Mouse (Mus musculus) embryonic facial prominence, embryonic 11.5 days (tissue): ENCODE data around the gene Dcpp2. TPM values are rescaled to one million over a fixed set of nuclear protein-coding genes. Genes with fewer than 3 reads are reported as not detected.
"Not testable (repeated sequence)": the region's sequence is repeated elsewhere in the genome, so short reads cannot be mapped to it uniquely, and the experiment has no call there.

Experiments used
- ATAC-seq: fragments of 200-750 bp; cut with Nextera tagmentation; replicated peaks from 2 replicates; pipeline ENCODE4 v1.8.0; 2017; ENCODE audit warnings: low read depth; ENCODE audit not compliant: insufficient number of reproducible peaks, low FRiP score, low TSS enrichment
- DNase-seq: peaks from one replicate; pipeline ENCODE4 v3.0.0-alpha.2; 2015; ENCODE audit warnings: low spot score
- H3K27ac ChIP-seq: fragments of 300-500 bp; sonication (generic); replicated peaks from 2 replicates; pipeline ENCODE4 v1.5.1; 2014; ENCODE audit warnings: mild to moderate bottlenecking, low read depth, low read length, control low read depth
- H3K27me3 ChIP-seq: fragments of 300-500 bp; sonication (generic); 2 replicates; pipeline ENCODE4 v1.6.1; 2014; ENCODE audit warnings: mild to moderate bottlenecking, low read length, moderate library complexity, mixed read lengths; ENCODE audit not compliant: control insufficient read depth, insufficient read depth
- H3K36me3 ChIP-seq: fragments of 300-500 bp; sonication (generic); replicated peaks from 2 replicates; pipeline ENCODE4 v1.6.1; 2014; ENCODE audit warnings: low read depth, mild to moderate bottlenecking, low read length, moderate library complexity, mixed read lengths; ENCODE audit not compliant: control insufficient read depth, insufficient read depth
- H3K4me1 ChIP-seq: fragments of 300-500 bp; sonication (generic); 2 replicates; pipeline ENCODE4 v1.6.1; 2014; ENCODE audit warnings: low read length, mixed read lengths; ENCODE audit not compliant: control insufficient read depth, insufficient read depth
- H3K4me2 ChIP-seq: fragments of 300-500 bp; sonication (generic); 2 replicates; pipeline ENCODE4 v1.6.1; 2014; ENCODE audit warnings: low read depth, mild to moderate bottlenecking, control low read depth, low read length, moderate library complexity
- H3K4me3 ChIP-seq: fragments of 300-500 bp; sonication (generic); 2 replicates; pipeline ENCODE4 v1.5.1; 2014; ENCODE audit warnings: low read depth, low read length, control low read depth
- H3K9ac ChIP-seq: fragments of 300-500 bp; sonication (generic); replicated peaks from 2 replicates; pipeline ENCODE4 v1.6.1; 2014; ENCODE audit warnings: mild to moderate bottlenecking, control low read depth, low read length
- H3K9me3 ChIP-seq: fragments of 300-500 bp; sonication (generic); replicated peaks from 2 replicates; pipeline ENCODE4 v1.6.1; 2016; ENCODE audit warnings: mild to moderate bottlenecking, low read length, inconsistent platforms, mixed read lengths; ENCODE audit not compliant: control insufficient read depth
- WGBS: fragments of 180-500 bp; shearing (Covaris S2); extraction: QIAGEN DNeasy Blood & Tissue Kit; methylation state at CpG from one replicate; pipeline ENCODE4 v1.1.7; 2014; 5-methylcytosine and 5-hydroxymethylcytosine counted together
- polyA plus RNA-seq: library from polyadenylated mRNA; unstranded; fragments of >200 nt; fragmentation: Nextera tagmentation; extraction: Ambion mirVana; gene quantifications from 2 replicates; pipeline ENCODE4 v1.2.1, GENCODE M21; 2014

The Dcpp2 gene
- polyA plus RNA-seq, 1 experiment from 2014 or later: not detected

DNA sequence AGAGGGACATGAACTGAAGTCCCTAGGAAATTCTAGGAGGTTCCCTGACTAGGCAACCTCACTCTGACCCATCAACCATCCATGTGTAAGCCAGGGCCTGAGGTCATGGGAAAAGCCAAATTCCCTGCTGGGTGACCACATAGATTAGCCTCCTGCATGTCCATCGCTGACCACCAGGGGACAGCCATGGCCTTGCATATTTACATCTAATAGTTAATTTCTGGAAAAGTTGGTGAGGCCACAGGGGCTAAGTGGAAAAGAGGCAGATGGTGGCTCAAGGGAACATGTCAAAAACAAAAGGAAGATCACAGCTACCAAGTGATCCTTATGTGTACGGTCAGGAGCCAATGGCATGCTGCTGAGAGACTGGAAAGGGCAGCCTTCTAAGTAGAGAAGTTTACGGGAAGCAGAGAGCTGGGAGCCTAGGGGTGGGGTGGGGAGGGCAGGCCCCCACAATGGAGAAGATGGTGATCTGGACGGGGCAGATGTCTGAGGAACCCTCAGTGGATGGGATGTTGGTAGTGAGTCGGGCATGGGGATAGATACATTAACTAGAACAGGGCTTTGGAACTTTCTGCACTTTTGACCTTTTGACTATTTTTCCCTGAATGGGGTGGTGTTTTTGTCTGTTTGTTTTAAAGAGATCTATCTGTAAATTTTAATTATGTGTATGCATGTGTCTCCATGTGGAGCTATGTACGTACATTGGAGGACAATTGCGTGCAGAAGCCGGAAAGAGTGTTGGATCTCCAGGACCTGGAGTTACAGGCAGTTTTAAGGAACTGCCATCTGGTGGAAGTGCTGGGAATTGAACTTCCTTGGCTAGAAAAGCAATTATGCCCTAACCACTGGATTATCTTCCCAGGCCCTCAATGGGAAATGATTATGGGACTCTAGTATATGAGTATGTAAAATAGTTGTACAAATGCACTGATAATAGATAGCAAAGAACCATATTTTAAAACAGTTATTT, 6.5 kb upstream of the Dcpp2 start:
- no peak overlapping the region for H3K4me2 ChIP-seq
- H3K9ac ChIP-seq: no peak overlapping the region
- H3K27me3 ChIP-seq: no peaks in the 10 kb centered on the region
- DNase-seq (peak; percentile 68), ATAC-seq (no peak; the same call in 1 of the 2 replicates)
- no peak overlapping the region for H3K4me3 ChIP-seq
- H3K9me3 ChIP-seq: no peaks in the 10 kb centered on the region
- WGBS: 50% methylated on average over 8 of the region's 8 CpGs
- H3K4me1 ChIP-seq: no peaks in the 10 kb centered on the region
- H3K36me3 ChIP-seq: no peaks in the 10 kb centered on the region
- H3K27ac ChIP-seq: no peak overlapping the region

DNA sequence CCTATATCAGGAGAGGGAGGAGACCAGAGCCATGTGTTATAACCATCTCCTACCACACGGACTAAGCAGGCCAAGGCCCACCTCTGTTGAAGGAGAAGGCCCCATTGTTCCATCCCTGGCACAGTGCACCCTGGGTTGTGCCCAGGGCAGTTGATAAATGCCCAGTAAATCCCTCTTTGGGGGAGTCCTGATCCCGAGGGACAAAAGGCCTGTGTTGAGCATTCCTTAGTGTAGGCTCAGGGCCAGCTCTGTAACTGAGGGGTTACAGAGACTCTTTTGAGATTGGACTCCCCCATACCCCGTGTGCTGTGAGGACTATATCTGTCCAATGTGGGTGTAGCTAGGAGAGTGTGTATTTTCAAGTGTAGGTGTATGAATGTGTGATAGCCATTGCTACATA, 3.9 kb upstream of the Dcpp2 start:
- no peaks in the 10 kb centered on the region for H3K36me3 ChIP-seq
- H3K4me2 ChIP-seq: no peak overlapping the region
- H3K9ac ChIP-seq: no peak overlapping the region
- no peaks in the 10 kb centered on the region for H3K4me1 ChIP-seq
- no peaks in the 10 kb centered on the region for H3K9me3 ChIP-seq
- ATAC-seq: no peak
- 50% methylated on average over 3 of the region's 3 CpGs for WGBS
- H3K27ac ChIP-seq: no peak overlapping the region
- H3K27me3 ChIP-seq: no peaks in the 10 kb centered on the region
- no peak overlapping the region for H3K4me3 ChIP-seq
- DNase-seq: no peak

DNA sequence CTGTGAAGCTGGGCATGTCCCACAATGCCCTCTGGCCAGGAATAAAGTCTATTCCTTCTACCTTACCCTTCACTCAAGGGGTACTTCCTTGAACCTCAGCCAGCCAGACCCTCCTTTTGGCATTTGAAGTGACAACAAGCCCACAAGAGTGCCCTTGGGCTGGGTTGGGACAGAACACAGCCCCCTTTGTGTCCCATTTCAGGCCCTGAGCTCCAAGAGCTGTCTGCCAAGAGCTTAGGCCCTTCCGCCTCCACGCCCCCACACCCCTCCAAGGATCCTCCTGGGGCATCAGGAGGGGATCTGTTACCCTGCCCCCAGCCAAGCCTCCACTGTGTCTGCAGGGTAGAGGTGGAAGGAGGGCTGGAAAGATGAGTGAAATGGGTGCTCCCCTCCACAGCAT, 3.5 kb upstream of the Dcpp2 start:
- H3K4me2 ChIP-seq: no peak overlapping the region
- no peaks in the 10 kb centered on the region for H3K4me1 ChIP-seq
- H3K9ac ChIP-seq: no peak overlapping the region
- H3K9me3 ChIP-seq: no peaks in the 10 kb centered on the region
- H3K36me3 ChIP-seq: no peaks in the 10 kb centered on the region
- H3K27ac ChIP-seq: no peak overlapping the region
- WGBS: 75% methylated on average over 2 of the region's 2 CpGs
- no peak for DNase-seq
- no peak overlapping the region for H3K4me3 ChIP-seq
- ATAC-seq: no peak
- no peaks in the 10 kb centered on the region for H3K27me3 ChIP-seq

DNA sequence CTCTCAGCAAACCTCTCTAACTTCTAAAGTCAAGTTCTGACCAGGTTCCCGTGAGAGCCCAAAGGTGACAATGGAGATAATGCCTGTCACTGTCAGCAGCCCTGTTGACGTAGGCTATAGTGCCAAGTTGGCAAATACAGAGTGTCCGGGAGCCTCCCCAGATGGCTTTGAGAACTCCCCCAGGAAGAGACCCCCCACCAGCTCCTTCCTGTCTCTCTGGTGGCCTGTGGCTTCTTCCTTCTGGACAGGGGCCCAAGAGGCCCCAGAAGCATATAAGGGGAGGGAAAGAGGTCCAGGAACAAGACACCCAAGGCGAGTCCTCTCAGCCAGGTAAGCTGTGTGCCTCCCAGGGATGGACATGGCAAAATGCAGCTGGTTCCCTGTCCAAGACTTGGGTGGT, 36.5 kb downstream of the Dcpp2 start, which contains the start of gene Dcpp3:
Gene Dcpp3, plus strand, starts transcription at position 301 of the 400 bp plus-strand sequence.
- not testable (repeated sequence) for H3K27ac ChIP-seq, H3K4me1 ChIP-seq, H3K27me3 ChIP-seq, ATAC-seq, H3K36me3 ChIP-seq, H3K4me2 ChIP-seq, DNase-seq, H3K9me3 ChIP-seq, H3K4me3 ChIP-seq, H3K9ac ChIP-seq
- WGBS: 71% methylated on average over 4 of the region's 4 CpGs

DNA sequence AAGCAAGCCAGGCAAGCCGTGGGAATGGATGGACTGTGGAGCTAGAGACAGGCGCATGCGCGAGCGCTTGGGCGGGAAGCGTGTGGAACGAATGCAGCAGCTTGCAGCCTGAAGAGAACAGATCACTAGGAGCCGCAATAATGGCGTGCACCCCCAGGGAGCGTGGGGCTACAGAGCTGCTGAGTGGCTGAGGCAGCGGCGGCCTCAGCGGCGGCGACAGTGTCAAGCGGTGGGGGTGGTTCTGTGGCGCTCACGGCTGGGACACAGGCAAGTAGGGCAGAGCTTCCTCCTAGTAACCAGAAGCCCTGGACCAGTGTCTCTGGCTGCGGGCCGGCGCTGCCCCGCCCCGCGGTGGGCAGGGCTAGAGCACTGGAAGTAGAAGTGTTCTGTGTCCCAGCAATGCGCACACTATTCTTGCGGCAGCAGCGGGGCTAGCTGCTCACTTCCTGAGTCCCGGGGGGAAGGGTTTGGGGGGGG, 43.9 kb downstream of the Dcpp2 start:
- ATAC-seq: peak; percentile 98
- Histone ChIP-seq H3K4me3 (peak overlapping the region; percentile 54), H3K27ac (peak overlapping the region; percentile 74), H3K27me3 (no peaks in the 10 kb centered on the region), H3K36me3 (no peaks in the 10 kb centered on the region), H3K4me1 (peaks cover 2% of the 10 kb centered on the region; the same call in 1 of the 2 replicates), H3K9ac (peak overlapping the region; percentile 71), H3K9me3 (no peaks in the 10 kb centered on the region), H3K4me2 (peak overlapping the region; percentile 72)
- peak; percentile 92 for DNase-seq
- under 1% methylated on average over 29 of the region's 29 CpGs for WGBS

DNA sequence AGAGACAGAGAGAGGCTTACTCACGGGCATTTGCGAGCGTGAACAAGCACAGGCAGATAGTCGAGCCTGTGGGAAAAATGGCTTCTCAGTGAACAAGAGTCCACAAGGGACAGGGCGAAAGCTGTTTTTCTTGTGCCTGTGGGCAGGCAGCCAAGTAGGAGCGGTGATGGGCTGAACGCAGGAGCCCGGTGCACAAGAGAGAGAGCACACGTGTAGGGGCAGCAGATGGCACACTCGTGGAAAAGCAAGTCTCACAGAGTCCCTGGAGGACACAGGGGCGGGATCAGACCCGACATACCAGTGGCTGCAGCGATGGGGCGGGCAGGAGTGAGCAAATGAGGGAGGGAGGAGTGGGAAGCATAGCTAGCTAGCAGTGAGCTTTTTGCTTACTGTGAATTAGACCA, 44.4 kb downstream of the Dcpp2 start:
- Histone ChIP-seq H3K4me3 (peak overlapping the region; percentile 54), H3K4me2 (peak overlapping the region; percentile 72), H3K9ac (peak overlapping the region; percentile 71), H3K36me3 (no peaks in the 10 kb centered on the region), H3K9me3 (no peaks in the 10 kb centered on the region), H3K4me1 (peaks cover 2% of the 10 kb centered on the region; the same call in 1 of the 2 replicates), H3K27me3 (no peaks in the 10 kb centered on the region), H3K27ac (peak overlapping the region; percentile 74)
- ATAC-seq (peak; percentile 82), DNase-seq (peak; percentile 76)
- WGBS: under 1% methylated on average over 14 of the region's 14 CpGs

DNA sequence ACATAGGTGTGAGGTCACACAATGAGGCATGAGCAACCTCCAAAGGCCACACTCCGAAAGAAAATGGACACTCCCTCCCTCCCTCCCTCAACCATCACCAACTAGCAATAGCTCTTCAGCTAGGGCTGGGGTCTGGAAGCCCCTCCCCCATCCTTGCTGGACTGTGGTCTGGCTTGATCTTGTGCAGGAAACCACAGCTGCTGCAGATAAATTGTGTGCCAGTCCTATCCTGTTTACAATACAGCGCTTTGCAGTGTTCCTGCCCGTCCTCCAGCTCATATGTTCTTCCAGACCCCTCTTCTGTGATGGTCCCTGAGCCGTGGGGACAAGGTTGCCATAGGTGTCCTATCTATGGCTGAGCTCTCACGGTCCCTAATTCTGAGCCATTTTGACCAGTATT, 50.5 kb downstream of the Dcpp2 start:
- H3K9ac ChIP-seq: no peak overlapping the region
- ATAC-seq (no peak), DNase-seq (no peak)
- no peaks in the 10 kb centered on the region for H3K27me3 ChIP-seq
- H3K36me3 ChIP-seq: no peaks in the 10 kb centered on the region
- no peak overlapping the region for H3K4me2 ChIP-seq
- H3K9me3 ChIP-seq: no peaks in the 10 kb centered on the region
- H3K27ac ChIP-seq: no peak overlapping the region
- H3K4me3 ChIP-seq: no peak overlapping the region
- WGBS: 85% methylated on average over 5 of the region's 5 CpGs
- no peaks in the 10 kb centered on the region for H3K4me1 ChIP-seq

DNA sequence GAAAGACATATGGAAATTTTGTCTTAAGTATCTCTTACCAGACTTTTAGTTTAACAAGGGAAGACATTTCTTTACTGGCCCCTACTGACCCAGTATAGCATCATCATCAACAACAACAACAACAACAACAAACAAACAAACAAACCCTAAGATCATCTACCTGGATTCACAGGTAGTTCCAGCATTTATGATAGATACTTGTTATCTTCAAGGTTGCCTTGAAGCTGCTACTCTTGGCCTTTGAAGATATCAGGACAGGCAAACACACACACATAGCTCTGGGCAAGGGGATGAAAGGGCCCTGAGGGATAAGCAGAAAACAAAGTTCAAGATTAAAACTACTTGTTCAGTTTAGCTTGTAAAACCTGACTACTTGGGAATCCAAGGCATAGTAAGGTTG, 60.7 kb downstream of the Dcpp2 start, which contains the start of gene Sbp:
Gene Sbp, plus strand, starts transcription at position 301 of the 400 bp plus-strand sequence.
- H3K27ac ChIP-seq: no peak within 1 kb of the TSS
- DNase-seq (no peak), ATAC-seq (no peak)
- no peaks in the 10 kb centered on the region for H3K4me1 ChIP-seq
- H3K4me2 ChIP-seq: no peak within 1 kb of the TSS
- no peak within 1 kb of the TSS for H3K4me3 ChIP-seq
- no peak within 1 kb of the TSS for H3K9ac ChIP-seq
- H3K9me3 ChIP-seq: no peaks in the 10 kb centered on the region
- H3K27me3 ChIP-seq: no peaks in the 10 kb centered on the region
- no peaks in the 10 kb centered on the region for H3K36me3 ChIP-seq
